Mouse (Mus musculus): ENCODE data around the gene Dab1.

- TF ChIP-seq CTCF (IDR thresholded peaks at IDR 0.05; ENCODE audit: borderline replicate concordance, insufficient read depth, low read depth, low read length): no peak
- no peak for TF ChIP-seq POLR2A (IDR thresholded peaks at IDR 0.05; ENCODE audit: borderline replicate concordance, insufficient read depth, low read length)
These were observed 135.4 kb downstream of the Dab1 start for GRCm38 (mm10) chr4:103754561-103754960.
